Mouse (Mus musculus): Measurements from ENCODE around the gene Upk2. TPM values are rescaled to one million over a fixed set of nuclear protein-coding genes. Genes with fewer than 3 reads are reported as not detected.
"Not testable (repeated sequence)": the region's sequence is repeated elsewhere in the genome, so short reads cannot be mapped to it uniquely, and the experiment has no call there.

Gene Upk2
- total RNA-seq, 2 experiments from 2014 or later: not detected

- ATAC-seq (replicated peaks; ENCODE audit: poor library complexity): no peak
These were observed 43.1 kb downstream of the Upk2 start for GRCm38 (mm10) chr9:44411601-44412130.

- ATAC-seq (replicated peaks; ENCODE audit: poor library complexity): no peak
These were observed 44.0 kb downstream of the Upk2 start for GRCm38 (mm10) chr9:44410647-44411336.

GRCm38 (mm10) chr9:44408693-44409092 is 46.1 kb downstream of the Upk2 start:
- not testable (repeated sequence) for ATAC-seq (replicated peaks; ENCODE audit: poor library complexity)

GRCm38 (mm10) chr9:44407752-44408097 is 47.1 kb downstream of the Upk2 start:
- ATAC-seq (replicated peaks; ENCODE audit: poor library complexity): no peak

DNA sequence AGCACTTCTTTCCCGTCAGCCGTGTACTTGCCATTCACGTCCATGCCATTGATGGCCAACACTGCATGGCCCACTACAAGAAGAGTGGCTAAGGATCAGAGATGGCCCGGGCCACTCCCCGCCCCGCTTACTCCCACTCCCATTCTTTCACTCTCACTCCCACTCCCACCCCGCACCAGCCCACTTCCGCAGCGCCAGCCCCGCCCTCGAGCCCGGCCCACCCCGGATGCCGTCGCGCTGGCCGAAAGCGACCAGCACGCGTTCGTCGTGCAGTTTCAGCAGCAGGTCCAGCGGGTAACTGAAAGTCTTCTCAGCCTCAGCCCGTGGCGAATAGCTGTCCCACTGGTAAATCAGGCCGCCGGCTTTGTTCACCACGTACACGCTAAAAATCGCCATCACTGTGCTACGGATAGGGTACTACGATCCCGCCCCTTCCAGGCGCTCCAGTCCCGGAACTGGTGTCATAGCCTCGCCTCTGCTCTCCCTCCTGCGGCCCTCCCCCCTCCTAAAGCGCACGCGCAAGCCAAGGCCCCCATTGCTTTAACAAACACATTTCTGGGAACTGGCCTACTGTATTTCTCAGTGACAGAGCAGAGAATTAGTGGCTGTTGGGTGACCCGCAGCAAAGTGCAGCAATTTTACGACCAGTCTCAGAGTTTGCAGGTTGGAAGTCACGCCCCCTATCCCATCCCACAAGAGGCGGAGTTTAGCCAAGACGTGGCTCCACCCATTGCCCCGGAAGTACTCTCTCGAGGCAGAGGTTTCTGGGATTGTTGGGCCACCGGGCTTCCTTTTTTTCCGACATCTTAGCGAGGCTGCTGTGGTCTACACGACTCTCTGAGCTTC is 47.6 kb downstream of the Upk2 start, which contains the start of the genes Rps25 and Trappc4:
Rps25 (plus strand) TSS at position 234 of the 846 bp plus-strand sequence.
Trappc4 (minus strand) TSS at position 695 of the 846 bp plus-strand sequence.
- ATAC-seq (replicated peaks; ENCODE audit: poor library complexity): peak; percentile 85

- no peak for ATAC-seq (replicated peaks; ENCODE audit: poor library complexity)
These were observed 49.8 kb downstream of the Upk2 start for GRCm38 (mm10) chr9:44405011-44405410.

Other genes starting within 250 kb of the Upk2 start
- 106 and 109 TPM in 2 replicates for gene Cbl, start 220.9 kb downstream of the Upk2 start, total RNA-seq (2015)
- gene Cbl, start 220.9 kb downstream of the Upk2 start, total RNA-seq (2017): 28.9 and 45.7 TPM in 2 replicates
- gene Ccdc153, start 214.3 kb downstream of the Upk2 start, total RNA-seq (2015): not detected in 2 replicates
- not detected in 2 replicates for gene Ccdc153, start 214.3 kb downstream of the Upk2 start, total RNA-seq (2017)
- 0.35 and 0.54 TPM in 2 replicates for gene Pdzd3, start 203.5 kb downstream of the Upk2 start, total RNA-seq (2015)
- gene Pdzd3, start 203.5 kb downstream of the Upk2 start, total RNA-seq (2017): not detected in 2 replicates
- gene Nlrx1, start 186.4 kb downstream of the Upk2 start, total RNA-seq (2015): 4.1 and 4.7 TPM in 2 replicates
- 3.4 and 8.3 TPM in 2 replicates for gene Nlrx1, start 186.4 kb downstream of the Upk2 start, total RNA-seq (2017)
- 3.9 and 7.4 TPM in 2 replicates for gene Abcg4, start 166.4 kb downstream of the Upk2 start, total RNA-seq (2015)
- 1.6 and 2.5 TPM in 2 replicates for gene Abcg4, start 166.4 kb downstream of the Upk2 start, total RNA-seq (2017)
- 13.4 and 17.6 TPM in 2 replicates for gene Hinfp, start 149.3 kb downstream of the Upk2 start, total RNA-seq (2015)
- 17.4 and 20.4 TPM in 2 replicates for gene Hinfp, start 149.3 kb downstream of the Upk2 start, total RNA-seq (2017)
- gene C2cd2l, start 134.7 kb downstream of the Upk2 start, total RNA-seq (2015): 3.9 and 13.2 TPM in 2 replicates
- 2.4 and 5.3 TPM in 2 replicates for gene C2cd2l, start 134.7 kb downstream of the Upk2 start, total RNA-seq (2017)
- gene Dpagt1, start 129.0 kb downstream of the Upk2 start, total RNA-seq (2015): 50.3 and 54.8 TPM in 2 replicates
- 18.9 and 21.0 TPM in 2 replicates for gene Dpagt1, start 129.0 kb downstream of the Upk2 start, total RNA-seq (2017)
- gene H2afx, start 120.3 kb downstream of the Upk2 start, total RNA-seq (2015): 109 and 111 TPM in 2 replicates
- gene H2afx, start 120.3 kb downstream of the Upk2 start, total RNA-seq (2017): 270 and 329 TPM in 2 replicates
- gene Hmbs, start 110.7 kb downstream of the Upk2 start, total RNA-seq (2015): 123 and 124 TPM in 2 replicates
- 46.4 and 55.8 TPM in 2 replicates for gene Hmbs, start 110.7 kb downstream of the Upk2 start, total RNA-seq (2017)
- gene Vps11, start 93.3 kb downstream of the Upk2 start, total RNA-seq (2015): 11.9 and 13.0 TPM in 2 replicates
- 18.7 and 21.3 TPM in 2 replicates for gene Vps11, start 93.3 kb downstream of the Upk2 start, total RNA-seq (2017)
- gene Hyou1, start 75.5 kb downstream of the Upk2 start, total RNA-seq (2015): 90.9 and 104 TPM in 2 replicates
- 172 and 175 TPM in 2 replicates for gene Hyou1, start 75.5 kb downstream of the Upk2 start, total RNA-seq (2017)
- 28.8 and 30.6 TPM in 2 replicates for gene Slc37a4, start 58.1 kb downstream of the Upk2 start, total RNA-seq (2015)
- 24.9 and 40.9 TPM in 2 replicates for gene Slc37a4, start 58.1 kb downstream of the Upk2 start, total RNA-seq (2017)
- 3,273 and 3,407 TPM in 2 replicates for gene Rps25, start 47.8 kb downstream of the Upk2 start, total RNA-seq (2015)
- 2,047 and 2,155 TPM in 2 replicates for gene Rps25, start 47.8 kb downstream of the Upk2 start, total RNA-seq (2017)
- 88.4 and 90.5 TPM in 2 replicates for gene Trappc4, start 47.4 kb downstream of the Upk2 start, total RNA-seq (2015)
- 25.6 and 26.0 TPM in 2 replicates for gene Trappc4, start 47.4 kb downstream of the Upk2 start, total RNA-seq (2017)
- 28.0 and 33.1 TPM in 2 replicates for gene Ccdc84, start 36.4 kb downstream of the Upk2 start, total RNA-seq (2015)
- 26.4 and 26.7 TPM in 2 replicates for gene Ccdc84, start 36.4 kb downstream of the Upk2 start, total RNA-seq (2017)
- not detected in 2 replicates for gene Foxr1, start 13.8 kb downstream of the Upk2 start, total RNA-seq (2015)
- not detected in 2 replicates for gene Foxr1, start 13.8 kb downstream of the Upk2 start, total RNA-seq (2017)
- 4.3 and 4.5 TPM in 2 replicates for gene Bcl9l, start 27.8 kb upstream of the Upk2 start, total RNA-seq (2015)
- 1.6 and 1.8 TPM in 2 replicates for gene Bcl9l, start 27.8 kb upstream of the Upk2 start, total RNA-seq (2017)
- gene Cxcr5, start 106.9 kb upstream of the Upk2 start, total RNA-seq (2015): not detected in 2 replicates
- not detected in 2 replicates for gene Cxcr5, start 106.9 kb upstream of the Upk2 start, total RNA-seq (2017)
- gene Ddx6, start 149.9 kb upstream of the Upk2 start, total RNA-seq (2015): 65.0 and 65.9 TPM in 2 replicates
- 66.6 and 74.4 TPM in 2 replicates for gene Ddx6, start 149.9 kb upstream of the Upk2 start, total RNA-seq (2017)
- gene Treh, start 218.3 kb upstream of the Upk2 start, total RNA-seq (2015): not detected in 2 replicates
- gene Treh, start 218.3 kb upstream of the Upk2 start, total RNA-seq (2017): not detected in 2 replicates

Measured in megakaryocyte progenitor cell, adult 5-6 weeks (primary cell).